Mouse (Mus musculus) embryonic facial prominence, embryonic 15.5 days (tissue): ENCODE data around the gene Zhx3. TPM values are rescaled to one million over a fixed set of nuclear protein-coding genes. Genes with fewer than 3 reads are reported as not detected.

Source experiments
- ATAC-seq: fragments of 200-750 bp; cut with Nextera tagmentation; 2 replicates; pipeline ENCODE4 v1.8.0; 2017; ENCODE audit warnings: low read depth, moderate TSS enrichment; ENCODE audit not compliant: insufficient number of reproducible peaks, low FRiP score, low TSS enrichment
- H3K27ac ChIP-seq: fragments of 300-500 bp; sonication (generic); replicated peaks from 2 replicates; pipeline ENCODE4 v1.5.1; 2015; ENCODE audit warnings: mild to moderate bottlenecking, inconsistent platforms
- H3K27me3 ChIP-seq: fragments of 300-500 bp; sonication (generic); 2 replicates; pipeline ENCODE4 v1.6.1; 2015; ENCODE audit warnings: inconsistent platforms
- H3K36me3 ChIP-seq: fragments of 300-500 bp; sonication (generic); 2 replicates; pipeline ENCODE4 v1.6.1; 2015; ENCODE audit warnings: mild to moderate bottlenecking, inconsistent platforms
- H3K4me1 ChIP-seq: fragments of 300-500 bp; sonication (generic); 2 replicates; pipeline ENCODE4 v1.6.1; 2015; ENCODE audit warnings: inconsistent platforms
- H3K4me2 ChIP-seq: fragments of 300-500 bp; sonication (generic); replicated peaks from 2 replicates; pipeline ENCODE4 v1.6.1; 2015; ENCODE audit warnings: mild to moderate bottlenecking, inconsistent platforms
- H3K4me3 ChIP-seq: fragments of 300-500 bp; sonication (generic); replicated peaks from 2 replicates; pipeline ENCODE4 v1.5.1; 2015; ENCODE audit warnings: mild to moderate bottlenecking, inconsistent platforms
- H3K9ac ChIP-seq: fragments of 300-500 bp; sonication (generic); 2 replicates; pipeline ENCODE4 v1.6.1; 2015; ENCODE audit warnings: inconsistent platforms
- H3K9me3 ChIP-seq: fragments of 300-500 bp; sonication (generic); replicated peaks from 2 replicates; pipeline ENCODE4 v1.6.1; 2016; ENCODE audit warnings: inconsistent platforms
- WGBS: fragments of 180-500 bp; shearing (Covaris S2); methylation state at CpG from one replicate; pipeline ENCODE4 v1.1.7; 2015; 5-methylcytosine and 5-hydroxymethylcytosine counted together
- polyA plus RNA-seq: library from polyadenylated mRNA; unstranded; fragments of >200 nt; fragmentation: Nextera tagmentation; extraction: Ambion mirVana; gene quantifications from 2 replicates; pipeline ENCODE4 v1.2.1, GENCODE M21; 2015

Zhx3 gene
- polyA plus RNA-seq, 1 experiment from 2014 or later = 14.3 TPM

DNA sequence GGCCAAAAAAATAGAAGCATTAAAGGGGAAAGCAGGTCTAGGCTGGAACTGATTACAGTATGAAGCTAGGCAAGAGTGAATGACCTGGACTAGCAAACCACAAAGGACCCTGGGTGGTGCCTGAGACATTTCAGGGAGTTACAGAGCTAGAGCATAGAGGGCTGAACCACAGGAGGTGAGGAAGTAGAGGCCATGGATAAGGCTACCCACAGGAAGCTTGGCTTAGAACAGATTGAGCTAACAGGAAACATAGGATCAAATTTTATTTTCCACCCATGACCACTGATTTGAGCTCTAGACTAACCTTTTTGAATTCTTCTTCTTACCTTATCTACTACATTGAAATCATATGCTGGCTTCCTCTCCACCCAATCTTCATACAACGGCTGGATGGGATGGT, 12.4 kb downstream of the Zhx3 start:
- no peaks in the 10 kb centered on the region for H3K9me3 ChIP-seq
- H3K27ac ChIP-seq = no peak overlapping the region
- H3K27me3 ChIP-seq = no peaks in the 10 kb centered on the region
- H3K36me3 ChIP-seq = no peaks in the 10 kb centered on the region
- no peak overlapping the region for H3K9ac ChIP-seq
- H3K4me3 ChIP-seq = no peak overlapping the region
- no peak overlapping the region for H3K4me2 ChIP-seq
- WGBS = 63% methylated on average over 1 of the region's 1 CpGs
- H3K4me1 ChIP-seq = peaks cover 3% of the 10 kb centered on the region; the same call in 1 of the 2 replicates
- ATAC-seq = no peak

DNA sequence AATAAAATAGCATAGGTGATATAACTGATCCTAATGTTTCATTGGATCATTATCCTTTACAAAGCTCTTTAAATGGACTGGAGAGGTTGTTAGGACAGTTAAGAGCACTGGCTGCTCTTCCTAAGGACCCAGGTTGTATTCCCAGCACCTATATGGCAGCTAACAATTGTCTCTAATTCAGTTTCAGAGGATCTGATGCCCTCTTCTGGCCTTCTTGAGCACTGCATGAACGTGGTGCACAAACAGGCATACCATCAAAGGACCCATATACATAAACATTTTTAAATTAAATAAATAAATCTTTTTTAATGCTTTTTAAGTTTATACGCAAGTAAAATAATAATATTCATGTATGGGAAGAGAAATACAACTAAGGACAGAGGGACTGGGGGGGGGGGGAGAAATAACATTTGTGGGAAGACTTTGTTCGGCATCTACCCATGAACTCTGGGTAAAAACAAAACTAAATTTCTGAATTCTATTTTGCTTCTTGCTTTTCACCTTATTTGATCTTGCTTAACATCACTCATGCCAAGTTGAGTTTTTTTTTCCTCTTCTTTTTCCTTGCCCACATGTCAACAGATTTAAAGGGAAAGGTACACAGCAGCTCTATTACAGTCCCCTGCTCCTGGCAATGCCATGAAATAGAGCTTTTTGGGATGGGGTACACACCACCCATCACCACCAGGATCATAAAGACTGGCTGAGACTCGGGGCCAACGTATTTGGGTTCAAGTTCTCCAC, 16.3 kb downstream of the Zhx3 start:
- 82% methylated on average over 5 of the region's 5 CpGs for WGBS
- Histone ChIP-seq H3K9me3 (no peaks in the 10 kb centered on the region), H3K4me2 (no peak overlapping the region), H3K9ac (no peak overlapping the region), H3K27ac (no peak overlapping the region), H3K4me1 (peaks cover 3% of the 10 kb centered on the region; the same call in 1 of the 2 replicates), H3K36me3 (no peaks in the 10 kb centered on the region), H3K27me3 (no peaks in the 10 kb centered on the region), H3K4me3 (no peak overlapping the region)
- no peak for ATAC-seq

DNA sequence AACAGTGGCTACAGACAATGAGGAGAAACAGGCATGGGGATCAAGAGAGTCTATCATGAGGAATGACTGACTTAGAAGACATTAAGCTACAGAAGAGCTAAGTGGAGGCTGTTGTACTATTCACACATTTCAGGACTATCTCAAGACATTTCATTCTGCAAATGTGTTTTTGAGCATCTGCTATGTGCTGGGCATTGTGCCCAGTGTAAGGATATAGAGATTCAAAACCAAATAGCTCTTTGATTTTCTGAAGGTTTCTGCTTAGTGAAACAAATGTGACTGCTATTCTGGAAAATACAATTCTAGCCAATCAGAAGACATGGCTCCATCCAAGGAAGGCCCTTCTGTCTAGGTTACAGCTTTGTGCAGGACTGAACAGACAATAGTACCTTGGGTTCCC, 18.1 kb downstream of the Zhx3 start:
- no peak for ATAC-seq
- H3K27ac ChIP-seq = no peak overlapping the region
- H3K36me3 ChIP-seq = no peaks in the 10 kb centered on the region
- no peaks in the 10 kb centered on the region for H3K9me3 ChIP-seq
- H3K27me3 ChIP-seq = no peaks in the 10 kb centered on the region
- H3K4me2 ChIP-seq = no peak overlapping the region
- H3K4me1 ChIP-seq = peaks cover 3% of the 10 kb centered on the region; the same call in 1 of the 2 replicates
- H3K4me3 ChIP-seq = no peak overlapping the region
- H3K9ac ChIP-seq = no peak overlapping the region

DNA sequence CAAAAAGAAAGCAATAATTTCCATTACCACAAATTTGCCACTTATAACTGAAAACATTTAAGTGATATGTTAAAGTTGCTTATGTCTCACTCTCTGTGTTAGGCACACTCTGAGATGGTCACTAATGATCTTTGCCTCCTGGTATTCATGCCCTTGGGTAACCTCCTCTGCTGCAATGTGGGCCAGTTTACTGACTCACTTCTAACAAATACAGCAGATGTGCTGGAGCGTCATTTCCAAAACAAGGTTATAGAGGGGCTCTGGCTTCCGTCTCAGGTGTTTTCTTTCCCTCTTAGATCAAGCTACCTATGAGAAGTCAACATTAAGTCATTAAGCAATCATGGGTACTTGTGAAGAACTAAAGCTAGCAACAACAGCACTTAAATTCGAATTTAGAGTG, 22.4 kb downstream of the Zhx3 start:
- Histone ChIP-seq H3K4me2 (no peak overlapping the region), H3K4me3 (no peak overlapping the region), H3K9me3 (no peaks in the 10 kb centered on the region), H3K36me3 (no peaks in the 10 kb centered on the region), H3K27me3 (no peaks in the 10 kb centered on the region), H3K4me1 (no peaks in the 10 kb centered on the region), H3K9ac (no peak overlapping the region), H3K27ac (no peak overlapping the region)
- 74% methylated on average over 3 of the region's 3 CpGs for WGBS
- ATAC-seq = no peak

DNA sequence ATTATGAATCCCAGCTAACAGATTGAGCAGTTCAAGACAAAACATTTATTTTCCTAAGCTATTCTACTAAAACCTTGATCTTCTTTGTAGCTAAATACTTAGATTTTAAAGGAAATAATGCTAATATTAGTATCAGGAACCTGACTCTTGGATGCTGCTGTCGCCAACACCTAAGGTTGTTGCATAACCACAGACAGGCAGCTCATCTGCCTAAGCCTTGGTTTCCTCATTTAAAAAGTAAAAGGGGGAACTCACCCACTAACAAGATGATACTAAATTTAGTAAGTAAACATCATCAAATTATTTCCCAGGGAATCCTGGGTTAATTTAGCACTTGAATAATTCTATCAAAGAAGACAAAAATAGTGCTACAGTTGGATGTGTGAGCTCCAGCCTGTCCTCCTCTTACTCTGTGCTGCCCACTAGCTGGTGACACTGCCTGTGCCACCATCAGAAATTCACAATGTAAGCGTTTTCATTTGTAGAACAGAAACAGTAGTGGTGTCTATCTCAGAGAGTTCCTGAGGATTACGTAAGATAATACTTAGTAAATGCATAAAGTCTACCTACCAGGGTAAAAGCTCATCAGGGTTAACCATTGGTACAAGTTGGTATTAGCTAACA, 23.1 kb downstream of the Zhx3 start:
- ATAC-seq = no peak

DNA sequence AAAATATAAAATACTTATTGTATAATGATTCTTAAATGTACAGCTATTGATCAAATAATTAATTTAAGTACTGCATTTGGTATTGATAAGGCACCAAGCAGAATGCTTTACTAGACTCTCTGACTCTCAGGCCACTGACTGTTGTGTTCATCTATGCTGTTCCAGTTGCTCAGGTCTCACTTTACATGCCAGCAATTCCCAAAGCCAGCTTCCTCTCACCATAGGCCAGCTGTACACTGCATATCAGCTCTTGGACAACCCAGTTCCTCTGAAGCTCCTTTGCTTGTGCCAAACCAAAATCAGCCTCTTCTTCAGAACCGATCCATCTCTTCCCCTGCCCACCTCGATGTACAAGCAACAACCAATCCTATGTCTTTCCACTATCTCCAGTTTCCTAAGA, 24.6 kb downstream of the Zhx3 start:
- Histone ChIP-seq H3K27me3 (no peaks in the 10 kb centered on the region), H3K9ac (no peak overlapping the region), H3K9me3 (no peaks in the 10 kb centered on the region), H3K4me1 (no peaks in the 10 kb centered on the region), H3K36me3 (no peaks in the 10 kb centered on the region), H3K4me3 (no peak overlapping the region), H3K4me2 (no peak overlapping the region), H3K27ac (no peak overlapping the region)
- WGBS = 80% methylated on average over 2 of the region's 2 CpGs
- ATAC-seq = no peak

More for the DNA sequence above, 23.1 kb downstream of the Zhx3 start:
- Histone ChIP-seq H3K27me3 (no peaks in the 10 kb centered on the region), H3K4me3 (no peak overlapping the region), H3K36me3 (no peaks in the 10 kb centered on the region), H3K4me2 (no peak overlapping the region), H3K4me1 (no peaks in the 10 kb centered on the region), H3K9me3 (no peaks in the 10 kb centered on the region), H3K9ac (no peak overlapping the region), H3K27ac (no peak overlapping the region)
- 74% methylated on average over 3 of the region's 3 CpGs for WGBS

DNA sequence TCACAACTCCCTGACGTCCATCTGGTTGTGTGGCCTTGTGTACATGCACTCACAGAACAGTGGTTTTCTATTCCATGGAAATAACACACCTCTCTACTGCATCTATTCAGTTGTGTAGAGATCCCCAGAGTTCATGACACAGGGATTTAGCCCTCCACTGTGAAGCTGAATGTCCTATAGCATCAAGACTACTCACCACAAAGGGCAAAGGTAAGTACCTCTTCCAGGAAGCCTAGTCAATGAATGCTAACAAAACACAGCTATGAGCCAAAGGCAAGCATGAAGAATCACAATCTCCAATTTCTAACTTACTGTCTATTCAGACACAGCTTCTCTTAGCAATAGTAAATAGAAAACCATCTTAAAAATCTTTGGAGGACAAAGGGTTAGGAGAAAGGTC, 25.1 kb downstream of the Zhx3 start:
- Histone ChIP-seq H3K4me1 (no peaks in the 10 kb centered on the region), H3K36me3 (no peaks in the 10 kb centered on the region), H3K4me3 (no peak overlapping the region), H3K9me3 (no peaks in the 10 kb centered on the region), H3K4me2 (no peak overlapping the region), H3K27ac (no peak overlapping the region), H3K27me3 (no peaks in the 10 kb centered on the region), H3K9ac (no peak overlapping the region)
- whole genome bisulfite sequencing = 78% methylated on average over 1 of the region's 1 CpGs
- no peak for ATAC-seq

DNA sequence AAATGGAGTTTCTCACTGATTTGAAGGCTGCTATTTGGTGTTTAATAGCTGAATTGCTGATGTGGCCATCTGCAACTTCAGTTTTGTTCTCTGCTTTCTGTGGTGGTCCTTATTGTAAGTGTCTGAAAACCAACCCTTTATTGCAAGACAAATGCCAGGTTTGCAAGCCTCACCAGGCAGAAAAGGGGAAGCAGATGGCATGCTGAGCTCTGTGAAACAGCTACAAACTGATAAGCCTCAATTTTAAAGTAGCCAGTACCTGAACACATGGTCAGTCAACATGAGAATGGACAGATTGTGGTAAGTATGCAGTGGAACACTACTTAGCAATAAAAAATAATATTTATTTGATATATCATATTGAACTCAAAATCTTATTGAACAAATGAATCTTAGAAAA, 32.0 kb downstream of the Zhx3 start:
- H3K4me1 ChIP-seq = no peaks in the 10 kb centered on the region
- no peaks in the 10 kb centered on the region for H3K27me3 ChIP-seq
- H3K9me3 ChIP-seq = no peaks in the 10 kb centered on the region
- H3K27ac ChIP-seq = no peak overlapping the region
- H3K36me3 ChIP-seq = no peaks in the 10 kb centered on the region
- no peak overlapping the region for H3K9ac ChIP-seq
- ATAC-seq = no peak
- H3K4me3 ChIP-seq = no peak overlapping the region
- H3K4me2 ChIP-seq = no peak overlapping the region

DNA sequence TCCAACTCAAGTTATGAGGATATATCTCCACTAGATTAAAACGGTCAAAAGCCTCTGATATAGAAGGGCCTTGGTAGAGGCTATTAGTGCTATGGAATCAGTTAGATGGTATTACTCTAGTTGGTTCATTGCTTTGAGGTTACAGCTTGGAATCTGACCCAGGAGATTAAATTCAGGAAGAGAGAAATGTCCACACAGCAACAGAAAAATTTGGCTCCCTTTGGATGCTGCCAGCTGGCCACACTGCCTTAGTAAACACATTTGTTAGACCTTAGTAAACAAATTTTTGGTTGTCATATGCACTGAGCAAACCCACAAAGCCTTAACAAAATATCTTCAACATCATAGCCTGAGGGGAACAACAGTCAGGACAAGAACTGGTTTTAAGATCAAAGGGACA, 62.0 kb downstream of the Zhx3 start:
- no peak overlapping the region for H3K4me2 ChIP-seq
- H3K4me3 ChIP-seq = no peak overlapping the region
- H3K27me3 ChIP-seq = no peaks in the 10 kb centered on the region
- no peaks in the 10 kb centered on the region for H3K9me3 ChIP-seq
- H3K27ac ChIP-seq = no peak overlapping the region
- no peak overlapping the region for H3K9ac ChIP-seq
- 76% methylated on average over 1 of the region's 1 CpGs for WGBS
- H3K36me3 ChIP-seq = no peaks in the 10 kb centered on the region
- ATAC-seq = no peak
- H3K4me1 ChIP-seq = no peaks in the 10 kb centered on the region

DNA sequence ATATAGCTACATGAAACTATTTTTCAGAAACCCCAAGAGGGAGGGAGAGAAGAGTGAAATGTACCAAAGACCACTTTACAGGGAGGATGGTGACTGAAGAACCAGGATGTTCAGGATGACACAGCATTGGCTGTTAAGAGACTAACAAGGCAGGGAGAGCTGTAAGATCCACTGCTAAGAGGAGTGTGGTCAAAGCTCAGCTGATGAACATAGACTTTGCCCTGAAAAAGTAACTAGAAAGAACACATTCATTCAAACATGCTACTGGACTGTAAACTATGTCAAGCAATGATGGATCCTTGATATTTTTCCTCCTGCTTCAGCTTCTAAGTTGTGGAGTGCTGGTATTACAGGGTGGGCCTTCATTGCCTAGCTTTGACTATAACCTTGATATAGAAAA, 62.4 kb downstream of the Zhx3 start:
- Histone ChIP-seq H3K4me1 (no peaks in the 10 kb centered on the region), H3K9ac (no peak overlapping the region), H3K27me3 (no peaks in the 10 kb centered on the region), H3K27ac (no peak overlapping the region), H3K4me3 (no peak overlapping the region), H3K4me2 (no peak overlapping the region), H3K36me3 (no peaks in the 10 kb centered on the region), H3K9me3 (no peaks in the 10 kb centered on the region)
- no peak for ATAC-seq

DNA sequence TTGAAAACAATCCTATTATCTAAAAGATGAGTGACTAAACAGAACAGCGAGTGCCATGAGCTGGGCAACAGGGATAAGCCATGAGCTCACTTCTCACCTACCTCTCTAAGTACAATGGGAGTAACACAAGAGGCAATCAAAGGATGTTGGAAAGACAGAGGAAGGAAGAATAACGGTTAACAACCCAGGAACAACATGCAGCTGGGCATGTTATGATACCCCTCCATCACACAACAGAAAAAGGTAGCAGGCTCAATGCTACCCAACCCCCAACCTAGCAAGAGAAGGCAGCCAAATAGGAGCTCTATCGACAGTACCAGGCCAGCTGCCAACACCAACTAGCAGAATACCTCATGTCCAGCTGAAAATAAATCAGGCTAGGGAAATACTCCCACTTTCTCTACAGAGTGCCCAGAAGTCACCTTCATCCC, 66.7 kb downstream of the Zhx3 start:
- Histone ChIP-seq H3K4me1 (no peaks in the 10 kb centered on the region), H3K4me2 (no peak overlapping the region), H3K36me3 (no peaks in the 10 kb centered on the region), H3K9me3 (no peaks in the 10 kb centered on the region), H3K9ac (no peak overlapping the region), H3K4me3 (no peak overlapping the region), H3K27me3 (no peaks in the 10 kb centered on the region), H3K27ac (no peak overlapping the region)
- no peak for ATAC-seq
- WGBS = 62% methylated on average over 3 of the region's 3 CpGs
